Mouse (Mus musculus) layer of hippocampus, postnatal 14 days (tissue): ENCODE measurements around the gene Hgf. TPM values are rescaled to one million over a fixed set of nuclear protein-coding genes. Genes with fewer than 3 reads are reported as not detected.

Experiments used
- total RNA-seq, 2 experiments: library from RNA; stranded (reverse); gene quantifications; 2 replicates each; pipeline ENCODE4 v1.2.3; 2021

Hgf gene
- total RNA-seq, 2 experiments from 2014 or later: 4.5 to 5.4 TPM

Other genes with a start within 250 kb of the Hgf start
- gene Gm28710, start 238.3 kb downstream of the Hgf start, total RNA-seq: not detected